Mouse (Mus musculus) forebrain, embryonic 11.5 days (tissue): ENCODE measurements around the gene Mgat5. TPM values are rescaled to one million over a fixed set of nuclear protein-coding genes. Genes with fewer than 3 reads are reported as not detected.

Experiments
- ATAC-seq: fragments of 200-750 bp; cut with Nextera tagmentation; replicated peaks from 2 replicates; pipeline ENCODE4 v1.8.0; 2017; ENCODE audit warnings: moderate TSS enrichment; ENCODE audit not compliant: low FRiP score
- DNase-seq: peaks from one replicate; pipeline ENCODE4 v3.0.0-alpha.2; 2017; ENCODE audit warnings: low spot score
- H3K27ac ChIP-seq: fragments of 300-500 bp; sonication (generic); 2 replicates; pipeline ENCODE4 v1.5.1; 2014; ENCODE audit warnings: low read depth, low read length
- H3K27me3 ChIP-seq: fragments of 300-500 bp; sonication (generic); 2 replicates; pipeline ENCODE4 v1.6.1; 2014; ENCODE audit warnings: mild to moderate bottlenecking, low read length, mixed read lengths; ENCODE audit not compliant: control insufficient read depth, insufficient read depth
- H3K36me3 ChIP-seq: fragments of 300-500 bp; sonication (generic); 2 replicates; pipeline ENCODE4 v1.6.1; 2014; ENCODE audit warnings: mild to moderate bottlenecking, low read length, moderate library complexity, mixed read lengths; ENCODE audit not compliant: control insufficient read depth, insufficient read depth
- H3K4me1 ChIP-seq: fragments of 300-500 bp; sonication (generic); replicated peaks from 2 replicates; pipeline ENCODE4 v1.6.1; 2014; ENCODE audit warnings: low read length, mixed read lengths; ENCODE audit not compliant: control insufficient read depth, insufficient read depth
- H3K4me2 ChIP-seq: fragments of 300-500 bp; sonication (generic); 2 replicates; pipeline ENCODE4 v1.6.1; 2014; ENCODE audit warnings: low read depth, mild to moderate bottlenecking, low read length, moderate library complexity, mixed read lengths; ENCODE audit not compliant: severe bottlenecking
- H3K4me3 ChIP-seq: fragments of 300-500 bp; sonication (generic); 2 replicates; pipeline ENCODE4 v1.5.1; 2014; ENCODE audit warnings: low read depth, low read length
- H3K9ac ChIP-seq: fragments of 300-500 bp; sonication (generic); 2 replicates; pipeline ENCODE4 v1.6.1; 2014; ENCODE audit warnings: low read length
- H3K9me3 ChIP-seq: fragments of 300-500 bp; sonication (generic); 2 replicates; pipeline ENCODE4 v1.6.1; 2016; ENCODE audit warnings: low read length, mixed read lengths; ENCODE audit not compliant: control insufficient read depth
- WGBS: fragments of 180-500 bp; shearing (Covaris S2); extraction: QIAGEN DNeasy Blood & Tissue Kit; methylation state at CpG from one replicate; pipeline ENCODE4 v1.1.7; 2014; 5-methylcytosine and 5-hydroxymethylcytosine counted together
- polyA plus RNA-seq: library from polyadenylated mRNA; unstranded; fragments of >200 nt; fragmentation: Nextera tagmentation; extraction: Ambion mirVana; gene quantifications from 2 replicates; pipeline ENCODE4 v1.2.1, GENCODE M21; 2014

Mgat5 gene
- polyA plus RNA-seq, 1 experiment from 2014 or later, result 6.6 TPM

DNA sequence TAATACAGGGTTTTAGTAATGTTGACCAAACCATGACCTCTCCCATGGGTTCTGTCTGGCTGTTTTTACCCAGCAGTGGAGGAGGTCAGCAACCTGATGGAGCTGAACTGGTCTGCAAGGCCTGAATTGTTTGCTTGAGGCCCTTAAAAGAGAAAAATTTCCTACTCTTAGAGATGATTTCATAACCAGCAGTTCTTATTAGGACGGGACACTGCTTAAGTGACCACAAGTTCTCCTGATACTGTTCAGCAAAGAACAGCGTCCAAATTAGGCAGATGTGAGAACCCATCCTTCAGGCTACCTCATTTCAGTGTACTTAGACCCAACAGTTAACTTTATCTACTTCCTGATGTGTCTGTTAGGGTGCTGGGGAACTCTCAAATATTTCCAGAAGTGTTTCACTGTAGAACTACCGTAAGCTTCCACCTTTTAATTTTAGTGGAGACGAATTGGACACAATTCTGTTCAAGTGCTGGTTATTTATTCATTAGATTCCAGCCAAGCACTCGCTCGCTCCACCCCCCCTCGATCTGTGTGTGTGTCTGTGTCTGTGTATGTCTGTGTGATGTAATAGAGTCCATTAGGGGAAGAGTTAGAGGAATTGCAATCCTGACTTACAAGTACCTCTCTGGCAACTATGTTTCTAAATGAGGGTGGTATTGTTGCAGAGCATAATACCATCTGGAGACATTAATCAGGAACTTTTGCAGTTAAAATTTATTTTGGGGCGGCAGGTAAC lies 17.4 kb downstream of the Mgat5 start:
- no peaks in the 10 kb centered on the region for H3K36me3 ChIP-seq
- H3K4me1 ChIP-seq, result 0 out of 2 replicates have a peak, but pooled peaks cover 2% of the 10 kb centered on the region
- no peaks in the 10 kb centered on the region for H3K27me3 ChIP-seq
- no peak for DNase-seq
- 91% methylated on average over 8 of the region's 8 CpGs for WGBS
- no peak overlapping the region for H3K9ac ChIP-seq
- H3K4me2 ChIP-seq, result no peak overlapping the region
- H3K4me3 ChIP-seq, result no peak overlapping the region
- H3K27ac ChIP-seq, result no peak overlapping the region
- no peaks in the 10 kb centered on the region for H3K9me3 ChIP-seq
- no peak for ATAC-seq

DNA sequence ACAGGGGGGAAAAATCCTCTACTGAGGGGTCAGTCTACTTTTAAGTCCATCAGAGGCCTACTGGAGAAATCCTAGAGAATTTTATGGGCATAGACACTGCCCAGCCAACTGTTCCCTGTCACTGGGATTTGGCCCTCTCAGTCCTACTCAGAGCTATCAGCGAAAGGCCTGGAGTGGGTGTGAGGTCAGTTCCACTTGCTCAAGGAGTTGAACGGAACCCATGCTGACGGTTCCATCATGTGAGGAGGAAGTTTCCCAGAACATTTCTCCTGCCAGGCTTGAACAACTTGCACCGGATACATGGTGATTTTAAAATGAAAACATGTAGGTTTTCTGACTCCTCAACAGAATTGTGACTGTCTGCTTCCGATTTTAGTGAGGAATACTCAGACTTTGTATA lies 20.2 kb downstream of the Mgat5 start:
- Histone ChIP-seq H3K4me1 (no peaks in the 10 kb centered on the region), H3K4me3 (no peak overlapping the region), H3K9me3 (no peaks in the 10 kb centered on the region), H3K36me3 (no peaks in the 10 kb centered on the region), H3K27me3 (no peaks in the 10 kb centered on the region), H3K4me2 (no peak overlapping the region), H3K9ac (no peak overlapping the region), H3K27ac (no peak overlapping the region)
- ATAC-seq (no peak), DNase-seq (no peak)
- WGBS, result 89% methylated on average over 5 of the region's 5 CpGs

DNA sequence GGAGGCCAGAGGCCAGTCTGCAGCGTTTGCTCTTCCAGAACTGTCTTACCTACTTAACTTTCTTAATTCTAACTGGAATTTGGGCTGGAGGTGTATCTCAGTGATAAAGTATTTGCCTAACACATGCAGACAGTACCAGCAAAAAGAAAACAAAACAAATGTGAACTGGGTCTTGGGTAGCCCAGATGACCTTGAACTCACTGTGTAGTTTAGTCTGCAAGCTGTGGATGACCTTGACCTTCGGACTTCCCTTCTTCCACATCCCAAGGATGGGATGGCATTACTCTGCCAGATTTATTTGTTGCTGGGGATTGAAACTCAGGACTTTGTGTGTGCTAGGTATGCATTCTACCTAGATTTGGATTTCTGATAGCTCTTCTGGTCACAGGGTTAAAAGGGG lies 24.2 kb downstream of the Mgat5 start:
- no peak overlapping the region for H3K27ac ChIP-seq
- no peaks in the 10 kb centered on the region for H3K36me3 ChIP-seq
- no peak overlapping the region for H3K4me3 ChIP-seq
- ATAC-seq (no peak), DNase-seq (no peak)
- no peak overlapping the region for H3K4me2 ChIP-seq
- no peaks in the 10 kb centered on the region for H3K4me1 ChIP-seq
- H3K9me3 ChIP-seq, result no peaks in the 10 kb centered on the region
- 84% methylated on average over 2 of the region's 2 CpGs for WGBS
- no peak overlapping the region for H3K9ac ChIP-seq
- no peaks in the 10 kb centered on the region for H3K27me3 ChIP-seq

DNA sequence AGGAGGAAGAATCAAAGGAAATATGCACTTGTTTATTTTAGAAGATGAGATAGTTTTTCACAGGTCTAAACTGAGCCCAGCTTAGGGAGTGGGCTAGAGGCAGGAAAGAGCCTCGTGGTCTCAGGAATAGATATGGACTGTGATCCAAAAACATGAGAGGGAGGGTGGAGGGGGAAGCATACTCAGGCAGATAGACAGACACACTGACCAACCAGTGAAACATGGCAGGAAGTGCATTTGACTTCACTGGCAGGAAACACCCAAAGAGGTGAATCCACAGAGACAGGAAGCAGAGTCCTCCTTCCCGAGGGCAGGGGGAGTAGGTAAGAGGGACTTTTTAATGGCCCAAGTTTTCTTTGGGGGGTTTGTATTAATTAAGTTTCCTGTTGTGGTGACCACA lies 25.7 kb downstream of the Mgat5 start:
- Histone ChIP-seq H3K4me3 (no peak overlapping the region), H3K9me3 (no peaks in the 10 kb centered on the region), H3K27me3 (no peaks in the 10 kb centered on the region), H3K36me3 (no peaks in the 10 kb centered on the region), H3K4me1 (no peaks in the 10 kb centered on the region), H3K9ac (no peak overlapping the region), H3K27ac (no peak overlapping the region), H3K4me2 (no peak overlapping the region)
- no peak for ATAC-seq
- WGBS, result 75% methylated on average over 2 of the region's 2 CpGs
- DNase-seq, result no peak

DNA sequence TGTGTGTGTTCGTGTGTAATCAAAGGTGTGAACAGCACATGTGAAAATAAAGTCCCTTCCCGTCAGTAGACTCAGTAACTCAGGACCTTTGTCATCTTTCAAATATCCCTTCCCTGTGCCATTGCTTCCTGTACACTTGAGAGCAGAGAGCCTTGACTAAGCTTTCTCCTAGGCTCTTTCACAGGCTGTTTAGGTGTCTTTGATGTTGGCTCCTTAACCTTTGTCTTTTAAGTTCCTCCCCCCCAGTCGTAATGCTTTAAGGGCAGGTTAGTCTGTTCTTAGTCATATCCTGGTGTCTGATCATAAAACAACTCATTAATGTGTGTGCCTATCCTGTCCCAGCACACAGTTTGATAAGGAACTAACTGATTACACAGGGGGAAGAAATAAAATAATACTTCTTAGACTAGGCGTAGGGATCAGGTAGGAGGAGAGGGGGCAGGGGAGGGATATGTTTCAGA lies 28.4 kb downstream of the Mgat5 start:
- ATAC-seq, result no peak
- no peak overlapping the region for H3K4me3 ChIP-seq
- H3K27ac ChIP-seq, result no peak overlapping the region
- H3K9ac ChIP-seq, result no peak overlapping the region
- no peaks in the 10 kb centered on the region for H3K9me3 ChIP-seq
- H3K27me3 ChIP-seq, result no peaks in the 10 kb centered on the region
- 70% methylated on average over 4 of the region's 4 CpGs for WGBS
- H3K36me3 ChIP-seq, result no peaks in the 10 kb centered on the region
- DNase-seq, result no peak
- H3K4me1 ChIP-seq, result no peaks in the 10 kb centered on the region
- no peak overlapping the region for H3K4me2 ChIP-seq

DNA sequence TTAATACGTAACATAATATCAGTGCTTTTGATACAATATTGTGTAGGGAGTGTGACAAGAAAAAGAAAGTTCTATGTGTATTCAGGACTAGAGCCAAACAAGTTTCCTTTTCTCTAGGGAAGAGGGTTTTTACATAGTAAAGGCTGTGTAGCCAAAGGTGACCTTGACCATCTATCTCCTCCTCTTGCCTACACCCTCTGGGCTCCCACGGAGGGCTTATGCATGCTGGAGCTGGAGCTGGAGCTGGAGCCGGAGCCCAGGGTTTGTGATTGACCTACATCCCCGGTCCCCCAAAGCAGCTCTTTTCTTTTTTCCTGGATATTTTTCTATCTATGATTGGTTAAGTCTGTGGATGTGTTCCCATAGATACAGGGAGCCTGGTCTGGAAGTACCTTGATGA lies 30.3 kb downstream of the Mgat5 start:
- no peaks in the 10 kb centered on the region for H3K27me3 ChIP-seq
- H3K9ac ChIP-seq, result no peak overlapping the region
- WGBS, result 90% methylated on average over 4 of the region's 4 CpGs
- no peaks in the 10 kb centered on the region for H3K9me3 ChIP-seq
- H3K4me2 ChIP-seq, result no peak overlapping the region
- H3K27ac ChIP-seq, result no peak overlapping the region
- no peak overlapping the region for H3K4me3 ChIP-seq
- ATAC-seq, result no peak
- H3K36me3 ChIP-seq, result no peaks in the 10 kb centered on the region
- H3K4me1 ChIP-seq, result peaks cover 4% of the 10 kb centered on the region; the same call in 1 of the 2 replicates
- DNase-seq, result no peak

DNA sequence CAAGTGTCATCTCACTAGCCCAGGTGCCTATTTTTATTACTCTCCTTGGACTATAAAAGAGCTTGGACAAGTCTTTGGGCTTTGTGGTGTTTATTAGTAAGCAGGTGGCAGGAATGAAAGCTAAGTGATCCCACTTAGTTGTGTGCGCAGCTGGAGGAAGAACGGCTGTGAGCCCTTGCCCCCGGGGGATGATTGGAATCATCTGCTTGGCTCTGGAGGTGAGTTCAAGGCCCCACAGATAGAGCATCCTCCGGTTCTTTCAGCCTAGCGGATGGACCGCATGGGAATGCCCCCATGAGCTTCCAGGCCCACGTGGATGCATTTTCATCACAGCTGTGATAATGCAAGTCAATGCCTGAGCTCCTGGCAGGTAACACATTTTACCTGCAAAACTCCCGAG lies 31.6 kb downstream of the Mgat5 start:
- Histone ChIP-seq H3K9me3 (no peaks in the 10 kb centered on the region), H3K4me3 (no peak overlapping the region), H3K4me2 (no peak overlapping the region), H3K27ac (no peak overlapping the region), H3K4me1 (peaks cover 4% of the 10 kb centered on the region; the same call in 1 of the 2 replicates), H3K36me3 (no peaks in the 10 kb centered on the region), H3K27me3 (no peaks in the 10 kb centered on the region), H3K9ac (no peak overlapping the region)
- WGBS, result 79% methylated on average over 8 of the region's 8 CpGs
- ATAC-seq (no peak), DNase-seq (no peak)

DNA sequence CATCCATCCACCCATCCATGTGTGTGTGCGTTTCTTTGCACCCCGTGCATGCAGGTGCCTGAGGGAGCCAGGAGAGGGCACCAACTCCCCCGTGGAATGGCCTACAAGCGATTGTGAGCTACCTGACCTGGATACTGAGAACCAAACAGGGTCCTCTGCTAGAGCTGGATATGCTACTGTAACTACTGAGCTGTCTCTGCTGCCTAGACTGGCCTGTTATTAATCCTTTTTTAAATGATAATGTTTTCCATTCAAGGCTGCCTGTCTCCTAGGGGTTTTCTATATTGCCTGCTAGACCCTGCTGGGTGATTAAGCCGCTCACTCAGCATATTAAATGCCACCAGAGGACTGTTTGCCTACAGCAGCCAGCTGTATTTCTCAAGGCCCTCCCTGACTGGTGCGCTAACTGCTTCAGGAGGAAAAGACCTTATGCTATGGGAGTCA lies 34.1 kb downstream of the Mgat5 start:
- ATAC-seq (peak; percentile 69), DNase-seq (no peak)
- Histone ChIP-seq H3K9me3 (no peaks in the 10 kb centered on the region), H3K9ac (no peak overlapping the region), H3K4me2 (no peak overlapping the region), H3K27ac (no peak overlapping the region), H3K4me3 (no peak overlapping the region), H3K36me3 (no peaks in the 10 kb centered on the region), H3K4me1 (peaks cover 4% of the 10 kb centered on the region; the same call in 1 of the 2 replicates), H3K27me3 (no peaks in the 10 kb centered on the region)
- WGBS, result 38% methylated on average over 6 of the region's 6 CpGs

DNA sequence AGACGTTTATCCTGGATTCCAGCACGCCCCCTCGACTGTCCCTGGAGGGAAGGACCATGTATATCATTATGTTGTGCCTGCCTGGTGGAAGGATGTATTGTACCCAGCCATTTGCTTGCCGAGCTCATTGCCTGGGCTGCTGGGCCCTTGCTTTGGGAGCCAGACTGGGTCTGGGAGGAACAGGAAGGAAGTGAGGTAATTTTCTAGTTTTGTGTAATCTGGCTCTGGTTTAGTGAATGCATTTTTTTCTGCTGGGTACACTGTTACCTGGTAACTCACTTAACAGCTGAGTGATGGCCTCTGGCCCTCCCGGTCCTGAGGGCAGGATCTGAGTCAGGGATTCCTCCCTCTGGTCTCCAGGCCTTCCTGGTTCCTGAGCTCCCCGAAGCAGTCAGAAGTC lies 35.1 kb downstream of the Mgat5 start:
- no peak overlapping the region for H3K9ac ChIP-seq
- 36% methylated on average over 6 of the region's 6 CpGs for WGBS
- no peaks in the 10 kb centered on the region for H3K27me3 ChIP-seq
- H3K4me2 ChIP-seq, result no peak overlapping the region
- ATAC-seq (0 out of 2 replicates have a peak, but pooled peaks have one; percentile 43), DNase-seq (no peak)
- peaks cover 4% of the 10 kb centered on the region; the same call in 1 of the 2 replicates for H3K4me1 ChIP-seq
- no peak overlapping the region for H3K4me3 ChIP-seq
- H3K27ac ChIP-seq, result no peak overlapping the region
- H3K36me3 ChIP-seq, result no peaks in the 10 kb centered on the region
- H3K9me3 ChIP-seq, result no peaks in the 10 kb centered on the region
